Mouse (Mus musculus) NIH3T3 (cell line): ENCODE data around the gene Il16.

Experiments
- DNase-seq: peaks from one replicate; pipeline ENCODE4 v3.0.0-alpha.2; 2012; ENCODE audit warnings: low read depth

Gene Il16

DNA sequence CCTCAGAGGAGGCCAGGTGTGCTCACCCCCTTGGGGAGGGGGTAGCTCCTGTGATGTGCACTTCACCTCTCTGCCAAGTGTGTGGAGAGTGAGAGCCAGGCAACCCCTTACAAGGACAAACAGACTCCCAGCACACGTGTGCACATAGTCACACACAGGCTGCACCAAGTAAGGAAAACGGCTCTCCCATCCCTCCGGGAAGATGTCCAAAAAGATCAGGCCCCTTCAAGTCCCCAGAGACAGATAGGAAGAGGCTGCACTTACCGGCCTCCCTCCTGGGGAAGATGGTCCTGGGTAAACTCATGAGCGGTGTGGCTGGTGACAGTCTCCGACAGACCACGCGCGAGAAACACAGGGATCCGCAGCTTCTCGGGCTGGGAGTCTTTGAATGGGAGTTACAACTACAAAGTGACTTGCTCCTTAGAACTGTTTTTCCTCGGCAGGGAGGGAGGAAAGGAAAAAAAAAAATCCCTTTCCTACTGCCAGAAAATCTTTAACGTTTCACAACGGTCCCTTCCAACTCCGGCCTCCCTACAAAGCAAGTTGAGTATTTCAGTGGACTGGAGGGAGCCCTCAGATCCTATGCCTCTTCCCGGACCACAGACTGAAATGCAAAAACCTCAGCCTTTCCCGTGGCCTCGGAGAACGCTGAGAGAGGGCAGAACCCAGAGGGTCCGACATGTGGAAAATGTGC, at the start of gene Il16:
Il16 (minus strand) TSS at position 314 of the 694 bp plus-strand sequence.
- DNase-seq, result peak; percentile 58

DNA sequence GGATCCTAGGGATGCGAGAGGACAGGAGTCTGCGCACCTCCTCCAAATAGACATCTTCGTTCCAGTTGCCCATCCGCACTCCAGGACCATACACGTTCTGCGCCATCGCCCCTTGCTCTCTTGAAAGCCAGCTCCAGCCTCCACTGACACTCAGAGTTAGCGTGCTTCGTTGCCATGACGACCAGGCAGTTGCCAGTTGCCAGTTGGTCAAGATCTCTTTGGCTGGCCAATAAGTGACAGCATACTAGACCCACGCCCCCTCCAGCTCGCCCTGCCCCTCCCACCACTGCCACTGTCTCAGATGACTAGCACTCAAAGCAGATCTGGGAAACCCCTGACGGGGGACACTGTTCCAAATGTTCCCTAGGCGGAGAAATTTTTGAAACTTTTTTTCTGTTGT, 49.2 kb upstream of the Il16 start, which contains the start of gene Cfap161:
Cfap161 (minus strand) TSS at position 176 of the 400 bp plus-strand sequence.
- DNase-seq, result peak; percentile 48

DNA sequence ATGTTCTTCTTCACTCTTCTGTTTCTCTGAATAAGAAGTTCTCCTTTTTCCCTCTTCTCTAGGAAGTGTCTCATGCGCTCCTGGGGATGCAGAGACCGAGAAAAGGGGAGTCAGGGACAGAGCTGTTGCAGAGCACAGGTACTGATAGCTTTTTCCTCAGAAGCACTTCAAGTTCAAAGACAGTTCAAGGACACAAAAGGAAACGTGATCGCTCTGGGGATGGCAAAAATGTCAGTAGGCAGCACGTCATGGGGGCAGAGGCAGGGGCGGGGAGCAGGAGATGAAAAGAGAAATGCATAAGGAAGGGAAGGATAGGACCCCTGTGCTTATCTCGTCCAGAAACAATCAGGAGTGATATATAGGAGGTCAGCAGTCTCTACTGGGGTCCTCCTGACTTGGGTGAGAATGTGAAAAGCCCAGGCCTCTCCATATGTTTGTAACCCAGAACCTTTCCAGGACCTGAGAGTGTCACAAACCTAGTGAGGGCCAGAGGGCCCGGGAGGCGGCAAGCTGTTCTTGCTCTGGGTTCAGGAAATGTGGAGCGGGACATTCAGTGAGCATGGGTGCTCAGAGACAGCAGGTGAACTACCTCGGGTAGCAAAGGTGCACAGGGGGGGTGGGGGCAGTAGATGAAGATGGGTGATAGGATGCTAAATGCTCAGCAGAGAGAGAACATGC, 48.6 kb upstream of the Il16 start:
- DNase-seq, result no peak

DNA sequence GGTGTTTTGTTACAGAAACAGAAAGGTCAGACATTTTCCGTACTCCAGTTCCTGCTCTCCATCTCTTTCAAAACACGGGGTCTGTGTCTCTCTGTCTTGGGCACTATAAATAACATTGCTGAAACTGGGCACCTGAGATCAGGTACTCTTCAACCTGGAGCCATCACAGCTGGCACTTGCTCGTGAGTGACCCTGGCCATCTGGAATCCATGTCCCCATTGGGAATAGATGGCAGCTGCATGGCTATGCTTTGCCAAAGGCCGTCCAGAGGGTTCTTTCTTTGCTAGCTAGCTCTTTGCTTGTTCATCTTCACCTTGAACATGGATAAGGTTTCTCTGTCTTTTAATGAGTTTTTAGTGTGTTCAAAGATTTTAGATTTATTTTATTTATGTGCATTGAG, 35.4 kb upstream of the Il16 start:
- DNase-seq, result no peak

DNA sequence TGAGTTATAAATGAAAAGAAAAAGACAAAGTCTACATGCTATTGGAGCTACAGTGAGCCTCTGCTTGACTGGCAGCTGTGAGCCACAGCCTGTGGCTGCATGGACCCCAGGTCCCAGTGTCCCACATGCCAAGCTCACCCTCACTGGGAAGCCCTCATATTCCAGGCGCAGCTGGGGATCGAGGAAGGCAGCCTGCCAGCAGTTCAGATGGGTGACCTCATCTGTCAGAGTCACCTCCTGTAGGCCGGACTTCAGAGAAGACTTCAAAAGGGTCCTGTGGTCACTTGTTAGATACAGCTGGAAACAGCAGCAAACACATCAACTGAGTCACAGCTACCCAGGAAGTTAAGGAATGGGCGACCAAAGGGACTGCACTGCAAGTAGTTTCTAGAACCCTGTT, 34.5 kb upstream of the Il16 start:
- no peak for DNase-seq

DNA sequence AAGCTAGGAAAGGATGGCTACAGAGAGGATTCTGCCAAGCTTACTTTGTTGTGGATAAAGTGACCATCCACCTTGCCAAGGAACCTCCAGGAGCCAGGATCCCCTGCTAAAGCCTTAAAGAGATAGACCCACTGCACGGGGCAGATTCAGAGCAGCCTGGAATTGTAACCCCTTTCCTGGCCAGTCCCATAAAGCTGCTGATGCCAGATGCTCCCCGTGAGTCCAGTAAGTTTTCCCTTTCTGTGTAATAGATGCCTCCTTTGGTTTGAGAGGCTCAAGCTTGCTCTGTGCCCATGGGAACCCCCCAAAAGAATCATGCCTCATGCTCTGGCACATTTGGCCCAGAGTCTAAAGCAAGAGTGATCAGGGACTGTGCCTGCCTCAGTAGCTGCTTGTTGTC, 33.5 kb upstream of the Il16 start:
- DNase-seq, result no peak

DNA sequence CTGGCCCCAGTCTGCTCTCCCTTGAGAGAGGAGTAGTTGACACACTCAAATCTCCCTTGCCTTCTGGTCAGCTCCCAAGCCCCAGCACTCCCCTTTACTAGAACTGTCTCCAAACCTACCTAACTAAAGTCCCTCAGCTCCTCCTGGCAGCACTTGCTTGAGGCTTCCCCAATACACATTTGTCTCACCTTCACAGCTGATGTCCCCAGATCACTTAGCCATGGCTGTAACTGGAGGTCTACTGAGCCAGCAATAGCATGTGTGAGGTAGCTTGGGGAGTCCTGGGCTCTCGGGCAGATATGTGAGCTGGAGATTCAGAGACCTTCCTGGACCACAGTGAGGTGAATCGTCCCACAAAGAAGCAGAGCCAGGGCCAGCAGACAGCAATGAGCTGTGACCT, 33.0 kb upstream of the Il16 start:
- no peak for DNase-seq

DNA sequence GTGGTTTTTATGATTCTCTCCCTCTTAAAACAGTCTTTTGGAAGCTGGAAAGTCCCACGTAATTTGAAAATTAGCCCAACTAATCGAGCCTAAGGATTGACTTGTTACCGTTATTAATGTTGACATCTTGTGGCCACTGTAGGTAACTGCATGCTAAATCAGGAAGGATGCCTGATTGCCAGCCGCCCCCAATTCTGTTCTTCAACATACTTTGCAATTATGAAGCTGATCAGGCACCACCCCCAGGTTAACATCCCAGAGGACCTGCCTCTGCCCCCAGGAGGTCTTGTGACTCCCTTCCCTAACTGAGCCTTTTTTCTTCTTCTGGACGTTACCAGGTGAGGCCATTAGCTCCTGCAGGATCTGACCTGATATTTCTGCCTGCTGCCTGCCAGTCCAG, 29.2 kb upstream of the Il16 start:
- DNase-seq, result peak; percentile 77

DNA sequence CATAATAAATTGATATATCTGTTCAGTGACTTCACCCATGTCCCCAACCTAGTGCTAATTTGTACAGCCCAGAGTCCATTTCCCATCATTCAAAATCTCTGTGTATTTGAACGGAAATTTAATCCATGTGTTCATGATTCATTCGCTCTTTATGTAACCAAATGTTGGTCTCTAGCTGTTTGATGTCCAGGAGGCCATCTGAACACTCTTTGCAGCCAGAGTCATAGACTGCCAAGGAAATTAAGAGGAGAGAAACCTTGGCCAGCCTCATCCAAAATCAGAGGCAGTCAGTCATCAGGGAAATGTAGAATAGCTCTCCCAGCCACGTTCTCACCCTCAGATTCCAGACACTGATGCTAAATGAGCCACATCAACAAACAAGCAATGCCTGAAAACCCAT, 18.1 kb upstream of the Il16 start:
- peak; percentile 68 for DNase-seq

DNA sequence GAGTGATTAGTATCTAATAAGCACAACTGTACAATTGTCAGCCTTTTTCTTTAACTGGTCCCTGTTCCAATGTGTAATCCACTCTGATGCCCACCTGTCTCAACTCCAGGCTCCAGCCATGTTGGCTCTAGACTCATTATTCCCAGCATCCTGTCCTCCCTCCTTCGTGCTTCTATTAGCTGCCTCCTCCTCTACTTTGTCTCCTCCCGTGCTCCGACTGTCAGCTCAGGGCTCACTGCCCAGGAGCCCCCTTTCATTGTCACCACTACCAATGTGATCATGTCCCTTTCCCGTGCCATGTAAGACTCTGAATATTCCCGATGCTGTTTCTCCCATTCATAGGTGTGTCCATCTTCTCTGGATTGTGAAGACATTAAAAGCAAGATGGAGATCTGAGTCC, 16.8 kb upstream of the Il16 start:
- no peak for DNase-seq

DNA sequence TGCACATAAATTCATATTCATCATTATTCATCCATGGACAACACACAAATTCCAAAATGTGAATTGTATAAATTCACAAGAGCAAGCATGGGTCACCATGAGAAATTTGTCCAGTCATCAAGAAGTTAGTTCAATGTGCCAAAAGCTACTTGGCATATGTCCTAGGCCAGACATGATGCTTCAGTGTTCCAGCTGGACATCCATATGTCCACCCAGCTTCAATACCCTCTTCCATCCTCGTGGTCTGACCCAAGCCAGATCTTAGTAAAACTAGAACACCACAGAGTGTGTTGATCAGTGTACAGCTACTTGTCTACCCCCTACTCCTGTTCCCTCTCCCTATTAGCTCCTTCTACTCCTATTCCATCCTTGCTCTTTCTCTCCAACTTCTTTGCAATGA, 5.5 kb upstream of the Il16 start:
- DNase-seq, result peak; percentile 62

DNA sequence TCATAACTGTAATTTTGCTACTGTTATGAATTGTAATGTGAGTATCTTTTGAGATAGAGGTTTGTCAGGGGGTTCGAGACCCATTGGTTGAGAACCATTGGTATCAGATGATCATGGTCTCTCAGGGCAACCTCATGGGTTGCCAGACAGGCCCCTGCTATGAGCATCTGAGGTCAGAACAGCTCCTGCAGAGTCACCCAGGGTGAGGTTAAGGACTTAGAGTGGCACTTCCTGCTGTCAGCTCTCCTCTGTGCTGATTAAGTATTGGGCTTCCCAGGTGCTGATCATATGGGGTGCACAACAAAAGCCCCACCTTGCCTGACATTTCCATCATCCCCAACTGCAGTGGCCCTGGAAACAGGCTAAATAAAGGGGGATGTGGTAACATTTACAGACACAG, 2.9 kb upstream of the Il16 start:
- no peak for DNase-seq

DNA sequence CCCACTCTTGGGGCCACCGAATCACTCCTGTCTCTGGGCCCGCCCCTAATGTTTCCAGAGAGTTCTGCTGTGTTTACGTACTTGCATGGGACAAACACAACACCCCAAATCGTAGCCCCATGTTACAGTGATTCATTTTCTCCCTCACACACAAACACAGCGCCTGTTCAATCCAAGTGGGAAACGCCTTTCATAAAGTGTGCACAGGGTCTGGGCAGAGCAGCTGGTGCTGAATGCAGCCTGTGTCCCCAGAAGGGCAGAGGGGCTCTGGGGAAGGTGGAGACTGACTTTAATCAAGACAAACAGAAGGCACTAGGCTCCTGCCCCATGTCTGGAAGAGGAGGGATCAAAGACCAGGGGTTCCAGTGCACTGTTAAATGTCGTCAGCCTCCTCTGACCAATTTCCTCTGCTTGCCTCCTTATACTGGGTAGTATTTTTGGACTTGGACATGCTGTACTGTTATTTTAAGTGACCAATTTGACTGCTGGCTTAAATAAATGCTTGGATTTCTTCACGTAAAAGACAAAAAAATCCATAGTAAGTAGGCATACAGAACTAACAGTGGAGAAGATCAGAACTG, 671 bp upstream of the Il16 start:
- peak; percentile 18 for DNase-seq

DNA sequence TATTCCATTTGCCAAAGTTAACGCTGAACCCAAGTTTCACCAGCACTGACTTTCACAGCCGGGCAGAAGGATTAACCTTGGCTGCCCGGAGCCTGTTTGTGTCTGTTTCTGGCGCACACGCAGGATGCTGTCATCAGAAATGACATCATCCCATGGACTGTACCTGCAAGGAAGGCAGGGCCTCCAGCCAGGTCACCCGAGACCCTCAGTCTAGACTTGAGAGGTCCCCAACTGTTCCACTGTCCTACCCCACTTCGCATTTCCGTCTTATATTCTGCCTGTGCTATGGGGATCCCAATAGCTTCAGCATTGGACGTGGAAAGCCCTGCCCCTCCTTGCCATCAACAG, 487 bp downstream of the Il16 start:
- peak; percentile 50 for DNase-seq

DNA sequence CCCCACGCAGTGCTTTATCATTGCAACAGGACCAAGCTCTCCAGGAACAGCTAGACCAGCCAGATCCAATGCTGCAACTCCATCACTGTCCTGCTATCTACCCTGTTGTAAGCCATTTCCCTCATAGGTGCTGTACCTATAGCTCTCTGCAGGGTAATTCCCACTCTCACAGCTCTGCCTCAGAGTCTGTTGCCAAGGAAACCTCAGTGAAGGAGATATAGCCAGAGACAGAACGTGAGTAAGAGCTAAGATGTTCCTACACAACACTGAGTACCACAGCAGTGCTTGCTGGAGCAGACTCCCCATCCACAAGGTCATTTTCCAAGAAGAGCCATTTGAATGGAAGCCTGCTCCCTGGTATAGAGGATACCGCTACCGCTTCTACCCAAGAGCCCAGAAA, 1.3 kb downstream of the Il16 start:
- no peak for DNase-seq

DNA sequence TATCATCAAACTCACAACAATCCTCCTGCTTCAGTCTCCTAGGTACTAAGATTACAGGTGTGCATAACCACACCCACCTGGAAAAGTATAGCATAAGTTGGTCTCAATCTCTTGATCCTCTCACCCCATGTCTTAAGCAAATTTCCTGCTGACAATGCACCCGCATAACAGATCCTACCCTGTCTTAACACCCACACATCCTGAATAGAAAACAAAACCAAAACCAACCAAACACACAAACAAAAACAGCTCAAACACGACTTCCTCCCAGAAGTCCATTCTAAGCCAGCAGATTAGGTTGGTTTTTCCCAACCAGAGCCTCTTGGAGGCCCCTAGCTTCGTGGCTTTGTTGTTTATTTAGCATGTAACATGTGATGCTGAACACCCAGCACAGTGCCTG, 2.8 kb downstream of the Il16 start:
- DNase-seq, result peak; percentile 15

DNA sequence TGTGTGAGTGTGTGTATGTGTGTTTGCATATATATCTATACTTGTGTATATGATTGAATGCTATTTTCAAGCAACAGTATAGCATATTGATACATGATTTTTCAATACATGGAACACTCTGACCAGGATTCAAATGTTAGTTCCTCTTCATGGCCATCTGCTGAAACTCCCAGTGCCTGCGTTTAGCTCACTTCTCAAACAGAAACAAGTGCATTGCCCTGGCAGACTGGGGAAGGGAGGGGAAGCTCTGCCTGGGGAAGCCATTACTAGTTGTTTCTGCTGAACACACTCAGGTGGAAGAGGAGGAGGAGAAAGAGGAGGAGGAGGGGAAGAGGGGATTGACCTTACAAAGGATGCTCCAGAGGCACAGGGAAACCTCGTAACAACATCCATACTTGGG, 3.5 kb downstream of the Il16 start:
- no peak for DNase-seq

DNA sequence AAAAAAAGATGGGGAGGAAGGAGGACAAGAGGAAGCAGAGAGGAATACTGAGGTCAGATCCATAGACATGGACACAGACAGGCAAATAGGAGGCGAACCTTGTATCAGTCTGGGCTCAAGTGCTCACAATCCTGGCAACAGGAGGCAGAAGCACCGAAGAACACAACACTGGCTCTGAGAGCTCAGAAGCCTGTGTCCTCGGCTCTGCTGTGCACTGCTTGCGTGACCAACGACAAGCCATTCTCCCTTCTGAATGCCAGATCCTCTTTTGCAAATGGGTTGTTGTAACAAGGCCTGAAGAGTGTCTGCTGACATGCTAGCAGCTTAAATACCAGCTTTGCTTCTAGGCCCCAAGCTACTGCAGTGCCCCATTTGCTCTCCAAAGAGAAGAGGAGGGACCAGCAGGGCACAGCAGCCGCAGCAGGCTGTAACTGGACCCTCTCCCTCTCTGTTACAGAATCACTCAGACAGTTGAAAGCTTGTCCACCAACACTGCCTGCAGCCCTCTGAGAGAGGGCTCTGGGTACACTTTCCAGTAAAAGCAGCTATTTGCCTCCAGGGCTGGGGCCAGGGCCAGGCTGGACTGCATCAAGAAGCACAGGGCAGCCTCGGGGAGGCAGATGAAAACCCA, 5.7 kb downstream of the Il16 start:
- peak; percentile 53 for DNase-seq

DNA sequence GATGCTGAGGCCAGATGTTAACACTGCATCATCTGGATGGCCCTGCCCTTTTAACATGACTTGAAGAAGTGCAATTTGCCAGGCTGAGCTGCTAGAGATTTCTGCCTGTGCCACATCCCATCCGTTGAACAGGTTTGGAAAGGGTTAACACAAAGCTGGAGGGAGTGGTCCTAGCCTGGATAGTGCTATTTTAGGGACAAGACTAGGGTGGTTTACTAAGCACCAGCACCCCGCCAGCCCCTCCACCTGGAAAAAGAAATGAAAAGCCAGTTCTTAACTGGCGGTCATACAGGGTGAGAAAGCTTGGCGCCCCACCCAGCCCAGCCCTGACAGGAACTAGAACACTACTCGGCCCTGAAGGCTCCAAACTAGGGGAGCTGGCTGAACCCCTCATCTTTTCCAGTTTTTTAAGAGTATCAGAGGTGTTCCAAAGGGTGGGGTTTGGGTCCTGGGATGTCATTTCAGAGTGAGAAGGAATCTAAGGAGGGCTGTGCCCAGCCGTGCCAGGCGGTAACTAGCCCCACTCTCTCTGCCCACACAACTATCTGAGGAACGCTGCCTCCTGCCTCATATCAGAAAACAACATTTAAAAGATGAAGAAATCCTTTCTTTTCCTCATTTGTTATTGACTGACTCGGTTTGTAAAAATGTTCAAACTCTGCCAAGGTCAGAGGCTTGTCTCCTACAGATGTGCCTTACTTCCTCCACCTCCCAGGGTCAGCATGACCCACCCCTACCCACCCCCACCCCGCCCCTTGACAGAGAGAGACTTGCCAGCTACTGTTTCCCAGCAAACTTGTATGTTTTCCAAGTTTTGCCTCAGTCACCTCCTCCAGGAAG, 6.7 kb downstream of the Il16 start:
- DNase-seq, result peak; percentile 73

DNA sequence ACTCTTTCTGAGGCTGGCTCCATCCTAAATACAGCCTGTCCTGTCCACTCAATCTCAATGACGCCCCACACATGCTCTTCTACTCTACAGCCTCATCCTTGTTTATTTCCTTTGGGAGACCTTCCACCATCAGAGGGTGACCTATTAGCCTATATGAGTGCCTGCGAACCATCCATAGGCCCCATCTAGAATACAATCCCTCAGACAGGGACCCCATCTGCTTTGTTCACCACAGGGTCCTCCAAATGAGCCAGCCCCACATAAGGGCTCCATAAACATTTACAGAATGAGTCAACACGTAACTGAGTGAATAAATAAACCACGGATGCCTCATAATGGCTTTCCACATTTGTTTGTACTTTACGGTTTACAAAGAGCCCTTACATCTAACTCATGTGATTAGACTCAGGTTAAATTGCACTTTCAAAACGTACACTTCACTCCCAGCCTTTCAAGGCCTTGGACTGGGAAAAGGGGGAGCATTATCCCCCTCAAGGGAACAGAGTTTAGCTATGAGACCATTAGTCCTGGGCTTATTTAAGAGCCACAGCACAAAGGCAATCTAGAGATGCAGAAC, 7.5 kb downstream of the Il16 start:
- DNase-seq, result peak; percentile 75

DNA sequence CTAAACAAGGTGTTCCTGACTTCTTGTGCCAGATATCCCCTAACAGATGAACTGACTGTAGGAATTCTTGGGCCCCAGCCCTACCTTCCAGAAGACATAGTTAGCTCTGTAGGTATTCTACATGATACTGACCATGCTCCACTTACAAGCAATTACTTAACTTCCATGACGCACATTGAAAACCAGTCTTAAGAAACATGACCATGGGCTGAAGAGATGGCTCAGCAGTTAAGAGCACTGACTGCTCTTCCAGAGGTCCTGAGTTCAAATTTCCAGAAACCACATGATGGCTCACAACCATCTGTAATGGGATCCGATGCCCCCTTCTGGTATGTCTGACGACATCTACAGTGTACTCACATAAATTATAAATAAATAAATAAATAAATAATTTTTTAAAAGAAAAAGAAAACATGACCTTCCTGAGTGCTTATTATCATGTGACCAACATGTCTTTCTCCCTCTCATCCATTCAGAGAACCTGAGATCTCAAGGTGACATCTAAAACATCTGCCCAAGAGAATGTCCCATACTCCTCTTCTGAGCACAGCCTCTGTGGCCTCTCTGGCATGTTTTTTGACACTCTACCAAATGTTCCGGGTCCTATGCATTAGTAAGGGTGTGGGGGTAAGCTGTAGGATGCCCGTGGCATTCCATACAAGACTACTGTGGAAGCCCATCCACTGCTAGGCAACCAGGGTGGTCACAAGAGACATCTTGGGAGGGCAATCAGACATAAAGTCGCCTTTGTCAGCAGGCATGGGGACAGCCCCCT, 9.0 kb downstream of the Il16 start:
- DNase-seq, result no peak
